Mouse (Mus musculus) kidney, postnatal 36 days (tissue): ENCODE results near the gene Abcf3.
A peak's percentile ranks its signal among the peaks of the same experiment; 100 is the strongest.

ENCODE experiments used
- DNase-seq, 2 experiments: peaks; one replicate each; pipeline ENCODE4 v3.0.0; 2021 to 2022; ENCODE audit warnings: mixed read lengths in 2 of 2

The Abcf3 gene

GRCm38 (mm10) chr16:20548096-20548948, at the start of gene Abcf3:
TSS of gene Abcf3 (plus strand) at chr16:20548577.
- peak; percentile 98 to 99 for DNase-seq

GRCm38 (mm10) chr16:20498677-20499475, 49.5 kb upstream of the Abcf3 start, which contains the start of gene Eif2b5:
TSS of gene Eif2b5 (plus strand) at chr16:20498817.
- DNase-seq = peak; percentile 96 to 97

- DNase-seq = no peak
Observed at GRCm38 (mm10) chr16:20506000-20506399, 42.4 kb upstream of the Abcf3 start.

- DNase-seq = peak; percentile 56 to 77
Observed at GRCm38 (mm10) chr16:20509349-20509748, 39.0 kb upstream of the Abcf3 start.

GRCm38 (mm10) chr16:20511277-20511847, 37.0 kb upstream of the Abcf3 start:
- no peak for DNase-seq

- DNase-seq = peak; percentile 43 to 65
Observed at GRCm38 (mm10) chr16:20516032-20516431, 32.3 kb upstream of the Abcf3 start.

GRCm38 (mm10) chr16:20516726-20517201, 31.6 kb upstream of the Abcf3 start, which contains the start of gene Dvl3:
TSS of gene Dvl3 (plus strand) at chr16:20516982.
- DNase-seq = peak; percentile 93 to 97

- DNase-seq = no peak
Observed at GRCm38 (mm10) chr16:20517216-20517615, 31.2 kb upstream of the Abcf3 start.

- DNase-seq = peak; percentile 39 to 54
Observed at GRCm38 (mm10) chr16:20517701-20518374, 30.5 kb upstream of the Abcf3 start.

- no peak for DNase-seq
Observed at GRCm38 (mm10) chr16:20523886-20524285, 24.5 kb upstream of the Abcf3 start.

- DNase-seq = no peak
Observed at GRCm38 (mm10) chr16:20528779-20529178, 19.6 kb upstream of the Abcf3 start.

- no peak for DNase-seq
Observed at GRCm38 (mm10) chr16:20529375-20529774, 19.0 kb upstream of the Abcf3 start.

- DNase-seq = no peak
Observed at GRCm38 (mm10) chr16:20530941-20531340, 17.4 kb upstream of the Abcf3 start.

- no peak for DNase-seq
Observed at GRCm38 (mm10) chr16:20534617-20535295, 13.6 kb upstream of the Abcf3 start.

- DNase-seq = peak; percentile 95 to 99
Observed at GRCm38 (mm10) chr16:20535296-20536080, 12.9 kb upstream of the Abcf3 start, which contains the start of gene Ap2m1. TSS of gene Ap2m1 (plus strand) at chr16:20535478.

GRCm38 (mm10) chr16:20536081-20536665, 12.2 kb upstream of the Abcf3 start:
- DNase-seq = peak in 1 of 2 experiments; percentile 37

- peak; percentile 81 to 88 for DNase-seq
Observed at GRCm38 (mm10) chr16:20537071-20537471, 11.3 kb upstream of the Abcf3 start.

- DNase-seq = no peak
Observed at GRCm38 (mm10) chr16:20537601-20538320, 10.6 kb upstream of the Abcf3 start.

- DNase-seq = no peak
Observed at GRCm38 (mm10) chr16:20539649-20540048, 8.7 kb upstream of the Abcf3 start.

- DNase-seq = no peak
Observed at GRCm38 (mm10) chr16:20540438-20540837, 7.9 kb upstream of the Abcf3 start.
